Mouse (Mus musculus) gastrocnemius, postnatal 4 days (tissue): Measurements from ENCODE around the gene D17H6S53E. TPM values are rescaled to one million over a fixed set of nuclear protein-coding genes. Genes with fewer than 3 reads are reported as not detected.
"Not testable (repeated sequence)": the region's sequence is repeated elsewhere in the genome, so short reads cannot be mapped to it uniquely, and the experiment has no call there.

Source experiments
- DNase-seq, 2 experiments: peaks; one replicate each; pipeline ENCODE4 v3.0.0; 2021 to 2022; ENCODE audit warnings: low spot score in 2 of 2, mixed read lengths in 2 of 2
- total RNA-seq, 2 experiments: library from RNA; stranded (reverse); gene quantifications; 2 replicates each; pipeline ENCODE4 v1.2.3; 2021

The D17H6S53E gene
- total RNA-seq, 2 experiments from 2014 or later = 20.0 to 21.0 TPM

- DNase-seq = no peak
Measured at GRCm38 (mm10) chr17:35100196-35100765, 25.9 kb upstream of the D17H6S53E start.

GRCm38 (mm10) chr17:35101161-35101560, 25.0 kb upstream of the D17H6S53E start:
- no peak for DNase-seq

DNA sequence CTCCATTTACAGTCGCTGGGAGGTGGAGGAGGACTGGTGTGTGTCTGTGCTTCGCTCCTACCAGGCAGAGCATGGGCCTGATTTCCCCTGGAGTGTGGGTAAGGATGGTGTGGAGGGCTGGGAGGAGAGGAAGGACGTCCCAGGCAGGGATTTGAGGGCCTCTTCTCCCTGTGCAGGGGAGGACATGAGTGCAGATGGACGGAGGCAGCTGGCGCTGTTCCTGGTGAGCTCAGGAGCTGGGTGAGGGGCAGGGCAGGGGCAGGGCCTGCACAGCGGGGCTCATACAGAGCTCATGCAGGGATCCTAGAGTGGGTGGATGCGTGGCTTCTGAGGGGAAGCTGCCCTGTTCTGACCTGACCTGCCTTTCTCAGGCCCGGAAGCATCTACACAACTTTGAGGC, 23.9 kb upstream of the D17H6S53E start:
- DNase-seq = no peak

DNA sequence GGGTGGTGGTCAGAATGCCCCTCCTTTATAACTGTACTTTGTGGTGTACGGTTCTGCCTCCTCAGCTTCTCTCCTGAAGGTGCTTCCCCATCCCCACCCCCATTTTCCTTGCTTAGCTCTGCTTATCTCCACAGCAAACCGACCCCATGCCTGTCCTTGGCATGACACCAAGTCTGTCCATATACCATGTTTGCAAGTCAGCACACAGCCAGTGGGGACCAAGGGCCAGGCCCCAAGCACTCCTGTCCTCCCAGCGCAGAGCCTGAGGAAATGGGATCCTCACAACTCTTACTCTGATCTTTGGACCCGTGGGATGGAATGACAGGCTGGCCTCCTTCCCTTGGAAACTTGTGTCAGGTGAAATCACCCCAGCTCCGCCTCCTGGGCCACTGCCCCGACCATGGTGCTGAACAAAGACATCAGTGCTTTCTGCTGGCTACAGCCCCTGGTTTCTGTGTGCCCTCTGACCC, 22.9 kb upstream of the D17H6S53E start:
- DNase-seq = no peak

DNA sequence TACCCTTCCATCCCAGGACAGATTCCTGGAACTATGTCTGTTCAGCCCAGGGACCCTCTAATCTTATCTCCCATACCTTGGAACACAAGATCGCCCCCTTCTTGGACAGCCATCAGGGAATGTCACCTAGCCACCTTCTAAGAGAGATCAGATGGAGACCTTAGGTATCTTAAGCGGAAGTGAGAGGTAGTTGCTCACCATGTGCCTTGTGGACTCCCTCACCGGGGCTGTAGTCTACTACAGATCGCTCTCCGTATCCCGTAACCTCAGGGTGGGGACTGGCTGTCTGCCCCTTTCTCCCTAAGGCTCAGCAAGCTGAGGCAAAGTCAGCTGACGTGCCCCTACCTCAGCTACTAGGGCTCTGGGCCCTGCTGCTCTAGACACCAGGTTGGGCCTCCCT, 22.1 kb upstream of the D17H6S53E start:
- no peak for DNase-seq

GRCm38 (mm10) chr17:35104754-35105153, 21.4 kb upstream of the D17H6S53E start:
- DNase-seq = no peak

DNA sequence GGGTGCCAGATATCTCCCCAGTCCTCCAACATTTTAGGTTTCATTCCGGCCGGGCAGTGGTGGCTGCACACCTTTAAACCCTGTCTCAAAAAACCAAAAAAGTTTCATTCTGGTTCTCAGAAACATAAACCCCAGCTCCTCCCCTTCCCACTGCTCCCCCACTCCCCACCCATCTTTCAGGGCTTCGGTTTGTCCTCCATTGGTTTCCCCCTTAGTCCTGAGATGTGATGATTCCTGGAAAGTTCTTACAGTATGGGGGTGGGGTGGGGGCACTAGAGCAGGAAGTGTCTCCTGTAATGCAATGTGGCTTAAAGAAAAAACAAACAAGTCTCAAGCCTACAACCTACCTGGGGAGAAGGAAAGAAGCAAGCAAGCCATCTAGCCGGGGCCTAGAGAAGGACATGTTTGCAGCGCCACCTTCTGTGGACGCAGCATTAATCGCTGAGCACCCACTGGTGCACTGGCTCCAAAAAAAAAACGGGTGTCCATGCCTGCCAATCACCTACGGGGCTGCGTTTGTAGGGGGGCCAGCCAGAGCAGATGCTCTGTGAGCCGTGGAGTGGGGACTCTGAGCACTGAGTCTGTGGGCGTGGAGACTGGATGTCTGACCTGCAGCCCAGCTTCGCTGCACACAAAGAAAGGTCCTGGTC, 20.3 kb upstream of the D17H6S53E start:
- DNase-seq = no peak

DNA sequence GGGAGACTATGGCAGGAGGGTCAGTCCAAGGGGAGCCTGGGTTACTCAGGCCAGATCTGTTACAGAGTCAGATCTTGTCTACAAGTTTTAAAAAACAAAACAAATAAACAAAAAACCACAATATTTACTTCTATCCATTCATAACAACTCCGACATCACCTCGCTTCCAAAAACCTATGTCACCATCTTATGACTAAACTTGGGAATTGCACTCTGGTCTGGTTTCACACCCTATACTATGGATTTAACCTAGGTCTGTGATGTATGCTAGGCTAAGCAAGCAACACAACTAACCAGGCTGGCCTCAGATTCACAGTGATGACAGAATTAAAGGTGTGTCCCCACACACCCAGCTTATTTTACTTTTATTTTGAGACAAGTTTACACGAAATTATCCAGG, 19.7 kb upstream of the D17H6S53E start:
- DNase-seq = no peak

DNA sequence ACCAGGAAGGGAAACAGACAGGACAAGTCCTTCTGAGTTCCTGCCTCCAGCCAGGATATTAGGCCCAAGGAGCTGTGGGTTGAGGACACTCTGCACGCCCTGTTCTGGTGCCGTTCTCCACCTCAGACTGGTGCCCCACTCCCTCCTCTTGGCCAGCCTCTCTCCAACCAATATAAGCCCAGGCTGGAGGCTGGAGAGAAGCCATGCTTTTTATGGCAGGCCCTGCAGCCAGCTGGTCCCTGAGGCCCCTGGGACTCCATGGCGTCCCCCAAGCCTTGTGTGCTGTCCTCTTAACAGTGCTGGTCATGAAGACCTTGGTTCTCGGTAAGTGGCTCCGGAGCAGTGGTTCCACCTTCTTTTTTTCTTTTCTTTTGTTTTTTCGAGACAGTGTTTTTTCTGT, 18.1 kb upstream of the D17H6S53E start, which contains the start of gene Ly6g5c:
Gene Ly6g5c, plus strand, starts transcription at position 183 of the 400 bp plus-strand sequence.
- DNase-seq = no peak

- DNase-seq = no peak
Measured at GRCm38 (mm10) chr17:35111774-35112173, 14.4 kb upstream of the D17H6S53E start.

DNA sequence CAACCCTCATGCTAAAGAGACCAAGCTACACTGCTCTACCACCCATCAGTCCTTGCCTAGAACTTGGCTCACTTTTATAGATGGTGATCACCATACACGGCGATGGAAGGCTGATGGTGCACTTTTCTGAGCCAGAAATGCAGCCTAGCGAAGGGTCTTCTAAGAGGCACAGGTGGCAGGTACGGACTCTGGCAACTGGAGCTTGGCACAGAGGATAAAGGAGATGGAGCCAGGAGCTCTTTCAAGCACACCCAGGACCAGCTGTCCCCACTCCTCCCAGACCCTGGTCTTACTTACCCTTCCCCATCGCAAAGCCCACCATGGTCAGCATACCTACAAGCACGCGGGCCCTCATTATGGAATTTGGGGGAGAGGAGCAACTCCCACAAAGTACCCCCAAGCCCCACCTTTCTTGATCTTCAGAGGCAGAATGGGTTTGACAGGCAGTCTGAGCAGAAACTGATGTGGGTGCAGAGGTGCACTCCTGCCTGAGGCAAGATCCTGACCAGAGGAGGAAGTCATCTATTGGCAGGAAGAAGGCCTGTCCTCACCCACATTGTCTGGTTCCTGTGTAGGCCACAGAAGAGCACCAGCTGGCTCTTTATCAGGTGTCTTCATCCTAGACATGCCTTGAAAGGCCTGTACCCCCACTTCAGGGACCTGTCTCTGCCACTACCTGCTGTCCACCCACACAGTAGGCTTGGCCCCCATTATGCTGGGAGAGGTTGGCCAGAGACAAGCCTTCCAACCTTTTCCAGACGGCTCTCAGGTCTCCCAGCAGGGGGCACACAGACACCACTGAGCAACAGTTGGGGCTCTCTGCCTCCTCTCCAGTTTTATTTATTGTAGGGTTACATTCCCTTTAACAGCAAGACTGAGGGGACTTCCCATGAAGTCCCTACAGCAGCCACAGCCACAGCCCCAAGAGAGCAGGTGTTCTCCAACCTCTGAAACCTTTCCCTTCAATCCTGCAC, 10.8 kb upstream of the D17H6S53E start, which contains the start of gene Ly6g5b:
Gene Ly6g5b, minus strand, starts transcription at position 383 of the 974 bp plus-strand sequence.
- DNase-seq = no peak

- peak in 1 of 2 experiments; percentile 40 for DNase-seq
Measured at GRCm38 (mm10) chr17:35120745-35121142, 5.4 kb upstream of the D17H6S53E start.

- DNase-seq = peak; percentile 98 to 99
Measured at GRCm38 (mm10) chr17:35121143-35121799, 4.9 kb upstream of the D17H6S53E start, which contains the start of gene Gpank1. Gpank1 (plus strand) TSS chr17:35121455.

DNA sequence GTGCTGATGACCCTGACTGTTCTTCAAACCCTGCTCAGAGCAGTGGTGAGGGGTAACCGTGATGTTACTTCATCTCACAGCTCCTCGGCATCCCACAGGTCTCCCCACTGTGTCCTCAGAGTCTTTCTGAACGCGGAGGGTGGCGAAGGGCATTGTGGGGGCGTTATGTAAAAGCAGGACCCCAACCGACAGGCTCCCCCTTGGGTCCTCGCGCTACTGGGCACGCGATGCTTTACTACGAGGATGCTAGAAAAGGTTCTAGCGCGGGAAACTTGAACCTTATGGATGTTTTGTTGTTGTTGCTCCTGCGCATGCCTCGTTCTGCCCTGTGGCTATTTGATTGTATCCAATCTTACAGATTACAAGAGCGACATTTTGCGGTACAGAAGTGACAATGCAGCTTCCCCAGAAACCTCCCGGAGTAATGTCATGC, 4.3 kb upstream of the D17H6S53E start, which contains the start of gene Csnk2b:
Gene Csnk2b, minus strand, starts transcription at position 183 of the 433 bp plus-strand sequence.
- peak in 1 of 2 experiments; percentile 58 for DNase-seq

- not testable (repeated sequence) for DNase-seq
Measured at GRCm38 (mm10) chr17:35123287-35123686, 2.9 kb upstream of the D17H6S53E start.

DNA sequence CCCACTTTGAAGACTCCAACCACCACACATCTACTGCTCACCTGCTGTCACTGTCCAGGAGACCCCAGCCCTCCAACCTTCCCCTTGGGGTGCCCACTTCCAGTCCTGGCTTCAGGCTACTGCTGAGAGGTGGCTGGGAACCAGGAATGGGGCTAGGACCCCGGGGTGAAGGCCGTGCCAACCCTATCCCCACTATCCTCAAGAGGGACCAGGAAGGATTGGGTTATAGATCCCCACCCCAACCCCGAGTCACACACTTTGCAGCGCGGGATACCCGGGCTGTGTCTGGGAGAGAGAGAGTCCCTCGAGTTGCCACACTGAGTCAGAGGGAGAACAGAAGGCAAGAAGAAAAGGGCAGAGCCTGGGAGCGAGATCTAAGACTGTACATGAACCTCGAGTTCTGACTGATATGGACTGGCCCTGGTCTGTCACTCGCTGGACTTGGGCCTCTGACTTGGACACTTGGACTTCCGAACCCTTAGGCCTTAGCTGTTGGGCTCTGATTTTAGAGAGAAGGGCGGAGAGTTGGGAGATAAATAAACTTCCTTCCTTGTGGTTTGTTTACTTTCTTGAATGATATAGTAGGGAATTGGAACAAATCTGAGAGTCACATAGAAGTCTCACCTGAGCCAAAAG, 1.8 kb upstream of the D17H6S53E start:
- not testable (repeated sequence) for DNase-seq

- DNase-seq = no peak
Measured at GRCm38 (mm10) chr17:35125081-35125480, 1.1 kb upstream of the D17H6S53E start.

GRCm38 (mm10) chr17:35125578-35125977, 595 bp upstream of the D17H6S53E start:
- DNase-seq = no peak

DNA sequence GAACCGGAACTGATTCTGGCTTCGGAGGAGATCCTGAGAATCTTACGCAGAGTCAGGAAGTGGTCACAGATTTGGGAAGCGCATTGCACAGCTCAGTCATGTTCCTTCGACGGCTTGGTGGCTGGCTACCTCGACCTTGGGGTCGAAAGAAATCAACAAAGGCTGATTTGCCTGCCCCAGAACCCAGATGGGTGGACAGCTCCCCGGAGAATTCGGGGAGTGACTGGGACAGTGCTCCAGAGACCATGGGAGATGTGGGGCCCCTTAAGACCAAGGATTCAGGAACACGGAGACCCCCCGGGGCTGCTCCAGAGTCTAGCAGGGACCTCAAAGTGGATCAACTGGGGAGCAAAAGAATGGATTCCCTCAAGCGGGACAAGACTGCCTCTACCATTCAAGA, 844 bp downstream of the D17H6S53E start:
- DNase-seq = no peak

GRCm38 (mm10) chr17:35128996-35129395, 2.8 kb downstream of the D17H6S53E start:
- DNase-seq = no peak
